Mouse (Mus musculus): ENCODE measurements around the gene Ppcdc.

- no peak for TF ChIP-seq EP300 (IDR thresholded peaks at IDR 0.05; ENCODE audit: low read depth)
- TF ChIP-seq CTCF (IDR thresholded peaks at IDR 0.05; ENCODE audit: low read depth) = no peak
These were observed 96.9 kb downstream of the Ppcdc start for GRCm38 (mm10) chr9:57342906-57343474.
